ENCODE assay signal across 8 mouse cellular contexts in genomic region chr3:62159031-62159430, GRCm38 (mm10).
A peak's percentile ranks its signal among the peaks of the same experiment; 100 is the strongest.
DNase-seq lines count a peak whose midpoint lies in the region; ATAC-seq lines count a peak whose summit lies in the region.

No protein-coding gene starts in this region.

- ATAC-seq in kidney, embryonic 16.5 days (ENCODE audit: low FRiP score, low TSS enrichment), result peak; percentile 100
- peak; percentile 98 for ATAC-seq in lung, embryonic 16.5 days (ENCODE audit: low read depth)

- H3K27ac ChIP-seq in heart, embryonic 10.5 days, result no peak overlapping the region
- no peak overlapping the region for H3K27ac ChIP-seq in kidney, embryonic 16.5 days (ENCODE audit: low read length)
- no peak overlapping the region for H3K27ac ChIP-seq in lung, embryonic 16.5 days (ENCODE audit: low read length)

- no peaks in the 10 kb centered on the region for H3K36me3 ChIP-seq in heart, embryonic 10.5 days
- H3K36me3 ChIP-seq in kidney, embryonic 16.5 days (ENCODE audit: insufficient read depth, low read length), result no peaks in the 10 kb centered on the region
- H3K36me3 ChIP-seq in lung, embryonic 16.5 days (ENCODE audit: control insufficient read depth, insufficient read depth, low read length), result no peaks in the 10 kb centered on the region

- DNase-seq in CD8-positive naive resting alpha-beta T cell, adult 2 months (ENCODE audit: low read depth in 2 of 2, low spot score in 2 of 2), result peak; percentile 44 to 63
- peak; percentile 58 for DNase-seq in R1 (ENCODE audit: low read depth, low spot score)
- peak; percentile 63 for DNase-seq in embryo, embryonic 10 days (ENCODE audit: low spot score)
- peak; percentile 93 for DNase-seq in heart, embryonic 10.5 days (ENCODE audit: low spot score)
- peak; percentile 68 for DNase-seq in right cerebral cortex, postnatal 14 days
- DNase-seq in layer of hippocampus, adult 9-10 months (ENCODE audit: low spot score), result no peak

- 56% methylated on average over 22 of the region's 22 CpGs for WGBS in heart, embryonic 10.5 days
- 47% methylated on average over 22 of the region's 22 CpGs for WGBS in kidney, embryonic 16.5 days
- 55% methylated on average over 22 of the region's 22 CpGs for WGBS in lung, embryonic 16.5 days

- no peak overlapping the region for H3K4me2 ChIP-seq in kidney, embryonic 16.5 days (replicated peaks; ENCODE audit: low read depth, low read length)
- H3K4me2 ChIP-seq in lung, embryonic 16.5 days (ENCODE audit: low read depth, low read length), result no peak overlapping the region

- peaks cover 15% of the 10 kb centered on the region for H3K9me3 ChIP-seq in heart, embryonic 10.5 days
- H3K9me3 ChIP-seq in kidney, embryonic 16.5 days (ENCODE audit: low read length), result peaks cover 17% of the 10 kb centered on the region
- H3K9me3 ChIP-seq in lung, embryonic 16.5 days (ENCODE audit: control insufficient read depth, low read length), result peaks cover 15% of the 10 kb centered on the region

- H3K27me3 ChIP-seq in heart, embryonic 10.5 days (ENCODE audit: insufficient read depth, poor library complexity, severe bottlenecking), result no peaks in the 10 kb centered on the region
- H3K27me3 ChIP-seq in kidney, embryonic 16.5 days (ENCODE audit: insufficient read depth, low read length), result no peaks in the 10 kb centered on the region
- no peaks in the 10 kb centered on the region for H3K27me3 ChIP-seq in lung, embryonic 16.5 days (ENCODE audit: control insufficient read depth, insufficient read depth, low read depth, low read length)

- no peak overlapping the region for H3K9ac ChIP-seq in kidney, embryonic 16.5 days (replicated peaks; ENCODE audit: low read length)
- H3K9ac ChIP-seq in lung, embryonic 16.5 days (ENCODE audit: low read length), result no peak overlapping the region

- no peaks in the 10 kb centered on the region for H3K4me1 ChIP-seq in heart, embryonic 10.5 days
- H3K4me1 ChIP-seq in kidney, embryonic 16.5 days (ENCODE audit: insufficient read depth, low read length), result no peaks in the 10 kb centered on the region
- no peaks in the 10 kb centered on the region for H3K4me1 ChIP-seq in lung, embryonic 16.5 days (replicated peaks; ENCODE audit: control insufficient read depth, insufficient read depth, low read length)

- no peak overlapping the region for H3K4me3 ChIP-seq in heart, embryonic 10.5 days
- H3K4me3 ChIP-seq in kidney, embryonic 16.5 days (ENCODE audit: low read length), result no peak overlapping the region
- H3K4me3 ChIP-seq in lung, embryonic 16.5 days (ENCODE audit: low read length), result no peak overlapping the region
